Mouse (Mus musculus) thymus, adult 18-20 months (tissue): ENCODE data around the gene Rslcan18.
"Not testable (repeated sequence)": the region's sequence is repeated elsewhere in the genome, so short reads cannot be mapped to it uniquely, and the experiment has no call there.

Experiments used
- DNase-seq, 2 experiments: peaks; one replicate each; pipeline ENCODE4 v3.0.0; 2022; ENCODE audit warnings: mixed read lengths in 2 of 2

Gene Rslcan18

DNA sequence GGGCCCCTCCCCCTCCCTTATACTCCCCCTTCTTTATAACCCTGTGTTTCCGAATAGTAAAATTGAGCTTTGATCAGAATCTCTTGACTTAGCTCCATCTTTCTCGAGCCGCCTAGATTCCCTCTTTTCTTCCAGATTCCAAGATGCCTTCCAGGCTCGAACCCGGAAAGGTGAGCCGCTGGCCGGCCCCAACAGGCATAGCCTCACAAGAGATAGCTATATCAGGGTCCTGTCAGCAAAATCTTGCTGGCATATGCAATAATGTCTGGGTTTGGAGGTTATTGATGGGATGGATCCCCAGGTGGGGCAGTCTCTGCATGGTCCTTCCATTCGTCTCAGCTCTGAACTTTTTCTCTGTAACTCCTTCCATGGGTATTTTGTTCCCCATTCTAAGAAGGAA, at the start of gene Rslcan18:
Gene Rslcan18, minus strand, starts transcription at position 101 of the 400 bp plus-strand sequence.
- not testable (repeated sequence) for DNase-seq

DNA sequence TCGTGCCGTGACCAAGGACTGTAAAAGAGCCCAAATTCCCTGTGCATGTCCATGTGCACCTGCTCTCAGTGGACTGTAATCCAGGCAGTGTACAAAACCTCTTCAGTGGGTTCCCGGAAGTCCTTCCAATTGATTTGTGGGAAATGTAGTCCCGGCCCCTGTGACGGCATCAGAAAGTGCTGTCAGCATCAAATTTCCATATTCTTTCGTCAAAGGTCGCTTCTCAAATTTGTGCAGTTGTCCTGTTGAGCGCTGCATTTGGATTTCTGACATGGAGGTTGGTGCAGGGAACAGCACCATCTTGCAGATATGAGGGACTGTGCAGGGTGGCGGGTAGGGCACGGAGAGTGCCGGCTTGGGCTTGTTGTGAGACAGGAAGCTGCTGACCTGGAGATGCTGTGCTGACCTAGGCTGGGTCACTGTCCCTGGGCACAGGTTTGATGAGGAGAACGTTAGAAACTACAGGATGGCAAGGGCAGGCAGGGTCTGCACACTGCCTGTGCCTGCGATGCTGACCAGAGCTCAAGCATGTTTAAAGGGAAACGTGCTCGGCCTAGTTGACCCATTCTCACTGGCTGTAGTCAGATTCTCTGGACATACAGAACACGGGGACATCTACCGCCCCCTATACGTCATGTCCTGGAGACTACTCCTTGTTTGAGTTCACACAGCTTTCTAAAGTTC, 12.1 kb upstream of the Rslcan18 start:
- DNase-seq: peak; percentile 51 to 62

DNA sequence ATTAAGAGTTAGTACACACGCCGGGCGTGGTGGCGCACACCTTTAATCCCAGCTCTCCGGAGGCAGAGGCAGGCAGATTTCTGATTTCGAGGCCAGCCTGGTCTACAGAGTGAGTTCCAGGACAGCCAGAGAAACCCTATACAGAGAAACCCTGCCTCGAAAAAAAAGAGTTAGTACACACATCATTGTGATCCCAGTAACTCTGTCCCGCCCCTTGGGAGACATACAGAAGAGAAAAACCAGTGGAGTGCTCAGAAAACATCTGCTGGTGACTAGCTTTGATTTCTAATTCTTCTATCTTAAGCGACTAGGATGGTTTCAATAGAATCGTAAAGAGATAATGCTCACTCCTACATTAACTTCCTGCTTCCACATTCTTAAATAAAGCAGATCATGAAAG, 11.4 kb upstream of the Rslcan18 start:
- DNase-seq: not testable (repeated sequence)

DNA sequence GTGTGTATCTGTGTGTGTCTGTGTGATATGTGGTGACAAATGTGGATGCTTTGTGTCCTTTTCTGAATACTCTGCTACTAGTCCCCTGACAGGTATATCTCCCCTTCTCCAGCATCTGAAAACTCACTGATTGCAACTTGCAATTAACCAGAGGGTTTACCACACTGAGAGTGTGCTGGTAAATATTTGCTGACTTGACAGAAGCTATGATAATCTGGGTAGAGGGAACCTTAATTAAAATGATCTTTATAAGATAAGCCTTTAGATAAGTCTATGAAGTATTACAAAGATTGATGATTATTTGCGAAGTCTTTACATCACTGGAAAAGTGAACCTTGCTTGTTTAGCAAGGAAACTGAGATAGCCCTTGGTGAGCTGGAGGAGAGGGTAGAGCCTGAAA, 8.4 kb upstream of the Rslcan18 start:
- DNase-seq: no peak

DNA sequence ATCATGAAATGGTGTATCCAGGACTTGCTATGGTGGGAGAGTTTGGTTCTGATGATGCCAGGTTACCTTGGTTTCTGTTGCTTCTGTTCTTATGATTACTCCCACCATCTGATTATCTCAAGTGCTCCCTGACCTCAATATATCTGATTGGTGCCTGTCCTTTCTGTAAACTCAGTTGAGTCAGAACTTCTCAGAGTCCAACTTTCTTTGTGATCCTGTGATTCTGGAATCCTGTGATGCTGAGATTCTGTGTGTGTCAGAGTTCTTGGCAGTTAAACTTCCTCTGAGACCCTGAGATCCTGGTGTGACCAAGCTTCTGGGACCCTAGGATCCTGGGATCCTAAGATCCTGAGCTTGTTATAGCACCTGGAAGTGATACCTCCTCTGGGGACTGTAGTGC, 5.3 kb upstream of the Rslcan18 start, which contains the start of gene Zfp759:
Gene Zfp759, plus strand, starts transcription at position 301 of the 400 bp plus-strand sequence.
- not testable (repeated sequence) for DNase-seq

DNA sequence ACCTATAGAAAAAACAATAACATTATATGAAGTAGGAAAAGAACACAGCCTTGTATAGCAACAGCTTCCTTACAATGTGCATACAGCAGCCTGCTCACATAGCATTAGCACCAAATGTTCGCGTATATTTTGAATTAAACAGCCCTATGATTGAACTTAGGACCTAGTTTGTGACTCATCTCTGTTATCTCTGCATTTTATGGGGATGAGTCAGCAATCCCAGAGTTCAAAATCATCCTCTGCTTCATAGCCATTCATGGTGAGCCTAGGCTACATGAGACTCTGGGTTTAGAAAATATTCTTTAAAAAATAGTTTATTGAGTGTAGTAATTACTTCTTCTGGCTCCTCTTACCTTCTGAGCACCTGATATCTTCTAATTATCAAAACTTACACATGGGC, 2.8 kb downstream of the Rslcan18 start:
- DNase-seq: no peak

DNA sequence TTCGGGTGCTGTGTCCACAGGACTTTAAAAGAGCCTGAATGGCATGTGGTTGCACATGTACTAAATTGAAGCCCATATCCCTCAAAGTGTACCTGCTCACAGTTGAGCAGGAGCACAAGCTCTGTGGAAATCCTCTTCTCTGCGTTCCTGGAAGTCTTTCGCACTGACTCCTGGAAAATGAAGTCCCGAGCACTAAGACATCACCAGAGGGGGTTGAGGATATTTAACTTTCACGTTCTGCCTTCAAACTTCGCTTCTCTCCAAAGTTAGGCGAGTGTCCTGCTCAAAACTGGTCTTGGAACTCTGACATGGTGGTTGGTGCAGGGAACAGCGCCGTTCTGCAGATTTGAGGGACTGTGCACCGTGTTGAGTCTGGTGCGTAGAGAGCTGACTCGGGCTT, 4.0 kb downstream of the Rslcan18 start:
- no peak for DNase-seq

DNA sequence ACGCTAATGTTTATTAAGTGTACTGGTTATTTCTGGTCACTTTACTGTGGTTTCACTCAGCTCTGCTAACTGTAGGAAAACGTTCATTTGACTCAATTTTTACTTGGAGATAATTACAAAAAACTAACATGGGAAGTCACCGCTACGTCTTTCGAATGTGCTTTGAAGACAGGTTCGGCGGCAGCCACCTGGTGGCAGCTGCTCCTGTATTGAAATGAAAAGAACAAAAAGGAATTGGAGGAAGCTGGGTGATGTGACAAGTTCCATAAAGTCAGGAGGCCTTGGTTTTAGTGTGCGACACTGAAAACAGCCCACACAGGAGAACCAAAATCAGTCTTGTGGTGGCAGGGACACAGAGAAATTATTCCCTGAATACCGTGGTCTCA, 7.2 kb downstream of the Rslcan18 start:
- peak; percentile 36 to 56 for DNase-seq

DNA sequence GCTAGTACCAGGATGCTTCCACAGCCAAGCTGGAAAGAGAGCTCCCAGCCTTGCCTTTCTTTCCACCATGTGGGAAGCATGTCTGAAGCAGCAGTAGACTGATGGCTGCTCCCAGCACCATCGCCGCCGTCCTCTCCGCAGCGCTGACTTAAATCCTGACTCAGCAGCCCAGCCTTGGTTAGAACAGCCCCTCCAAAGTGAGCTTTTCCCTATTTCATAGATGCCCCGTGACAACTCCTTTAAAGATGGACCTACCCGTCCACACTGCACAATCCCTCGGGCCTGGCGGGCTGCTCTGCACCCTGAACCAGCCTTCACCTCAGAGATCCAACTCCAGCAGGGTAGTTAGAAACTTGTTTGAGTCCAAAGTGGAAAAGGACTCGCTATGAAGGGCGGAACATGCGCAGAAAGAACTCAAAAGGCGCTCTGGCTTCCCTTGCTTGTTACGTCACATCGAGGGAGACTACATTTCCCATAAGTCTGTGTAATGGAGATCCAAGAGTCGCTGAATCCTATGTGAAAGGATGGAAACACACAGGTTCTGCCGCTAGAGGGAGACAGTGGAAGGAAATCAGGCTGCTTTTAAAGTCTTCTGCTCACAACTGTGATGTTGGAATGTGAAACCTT, 7.8 kb downstream of the Rslcan18 start, which contains the start of gene Gm28557:
Gene Gm28557, minus strand, starts transcription at position 411 of the 627 bp plus-strand sequence.
- DNase-seq: peak; percentile 71 to 88

DNA sequence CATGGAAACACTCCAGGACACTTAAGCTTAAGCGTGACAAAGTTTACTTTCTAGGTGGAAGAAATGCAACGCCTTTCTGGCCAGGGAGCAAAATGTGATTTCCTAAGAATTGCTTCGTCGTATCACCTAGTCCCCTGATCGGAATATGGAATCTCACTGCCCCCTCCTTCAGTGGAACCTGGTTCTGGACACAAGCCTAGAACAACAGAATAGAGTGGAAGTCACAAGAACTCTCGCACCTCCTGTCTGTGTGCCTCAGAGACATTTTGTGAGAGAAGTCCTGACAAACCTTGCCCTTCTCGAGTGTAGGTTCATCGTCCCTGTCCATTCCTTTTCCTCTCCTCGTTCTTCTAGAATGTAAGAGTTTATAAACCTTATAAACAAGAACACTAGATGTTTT, 8.4 kb downstream of the Rslcan18 start:
- DNase-seq: no peak

DNA sequence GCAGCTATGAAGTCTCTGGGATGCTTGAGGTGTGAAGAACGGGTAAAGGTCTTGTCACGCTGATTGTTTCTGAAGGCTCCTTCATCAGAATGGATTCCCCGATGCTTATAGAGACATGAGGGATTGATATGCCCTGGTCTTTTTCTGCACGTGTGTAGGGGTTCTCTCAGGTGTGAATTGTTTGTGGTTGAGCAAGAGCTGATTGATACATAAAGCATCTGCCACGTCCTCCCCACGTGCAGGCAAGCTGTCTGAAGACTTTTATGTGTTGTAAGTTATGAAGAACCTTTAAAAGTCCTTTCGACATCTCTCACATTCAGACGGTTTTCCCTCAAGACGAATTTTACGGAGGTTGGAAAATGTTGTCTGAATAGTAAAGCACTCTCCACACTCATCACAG, 18.2 kb downstream of the Rslcan18 start, which contains the start of gene Zfp708:
Gene Zfp708, minus strand, starts transcription at position 101 of the 400 bp plus-strand sequence.
- DNase-seq: no peak

DNA sequence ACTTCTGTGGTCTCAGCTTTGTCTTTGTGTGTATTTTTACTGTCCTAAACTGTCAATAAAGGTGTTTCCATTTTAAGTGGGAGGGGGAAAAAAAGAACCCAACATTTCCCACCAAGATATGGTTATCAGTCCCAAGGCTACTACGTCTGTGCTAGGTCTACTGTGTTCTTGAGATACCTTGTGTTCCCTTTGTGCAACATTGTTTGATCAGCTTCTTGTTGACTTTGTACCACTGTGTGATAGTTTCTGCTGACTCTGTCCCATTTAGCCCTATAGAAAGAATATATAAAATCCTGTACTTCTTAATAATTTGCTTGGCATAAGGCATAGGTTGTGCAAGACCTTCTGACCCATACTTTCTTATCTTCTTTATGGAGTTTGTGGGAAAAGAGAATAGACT, 25.9 kb downstream of the Rslcan18 start:
- DNase-seq: no peak

DNA sequence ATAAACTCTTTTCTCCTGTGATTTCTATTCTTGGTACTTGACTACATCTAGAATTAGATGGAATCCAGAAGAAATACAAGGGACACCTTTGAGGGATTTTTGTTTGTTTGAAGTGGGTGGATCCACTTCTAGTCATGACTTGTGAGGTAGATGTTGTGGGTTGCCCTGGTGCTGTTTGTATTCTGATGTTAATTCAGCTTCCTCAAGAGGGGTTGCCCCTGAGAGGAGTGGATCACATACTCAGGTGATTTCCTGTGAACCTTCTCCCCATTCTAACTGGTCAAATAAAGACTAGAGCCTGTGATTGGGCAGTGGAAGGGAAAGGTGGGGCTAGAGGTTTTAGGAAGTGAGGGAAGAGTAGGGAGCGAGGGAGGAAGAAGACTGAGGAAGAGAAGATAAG, 34.1 kb downstream of the Rslcan18 start:
- no peak for DNase-seq

DNA sequence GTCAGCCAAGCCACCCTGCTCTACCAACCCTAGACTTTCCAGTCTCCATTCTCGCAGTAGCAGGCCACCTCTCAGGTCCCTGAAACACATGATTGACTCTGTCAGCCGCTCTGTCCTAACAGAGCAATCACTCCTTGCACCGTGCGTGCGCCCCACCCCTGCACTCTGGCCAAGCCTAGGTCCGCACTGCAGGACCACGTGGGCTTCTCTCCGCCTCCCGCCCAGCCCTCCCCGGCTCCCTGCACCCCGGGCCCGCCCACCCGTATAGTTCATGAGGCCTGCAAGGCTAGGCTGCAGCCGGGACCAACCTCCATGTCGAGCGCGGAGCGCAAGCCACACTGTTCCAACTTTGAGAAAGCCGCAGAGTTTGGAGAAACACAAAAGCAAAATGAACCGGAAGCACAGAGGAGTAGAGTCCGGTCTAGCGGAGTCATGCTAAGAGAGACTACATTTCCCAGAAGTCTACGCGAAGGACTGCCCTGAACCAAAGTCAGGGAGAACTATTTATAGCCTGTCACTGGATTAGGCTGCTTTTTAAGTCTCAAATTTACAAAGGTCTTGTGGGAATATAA, 34.8 kb downstream of the Rslcan18 start:
- DNase-seq: peak; percentile 42 to 56

DNA sequence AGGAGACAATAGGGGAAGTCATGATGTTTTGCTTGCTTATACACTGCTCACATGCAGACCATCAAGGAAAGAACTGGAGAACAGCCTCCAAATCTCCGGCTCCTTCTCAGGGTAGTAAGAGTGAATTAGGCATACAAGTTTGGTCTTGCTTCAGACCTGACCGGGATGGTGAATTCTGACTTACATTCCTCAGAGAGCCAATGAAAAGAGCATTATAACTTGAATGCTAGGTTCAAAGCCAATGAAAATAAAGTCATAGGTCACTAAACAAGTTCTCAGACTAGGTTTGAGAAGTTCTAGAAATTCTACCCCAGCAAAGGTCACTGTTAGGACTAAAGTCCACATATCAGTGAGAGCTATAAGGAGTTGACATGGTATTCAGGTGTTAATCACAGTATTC, 38.8 kb downstream of the Rslcan18 start:
- DNase-seq: no peak

DNA sequence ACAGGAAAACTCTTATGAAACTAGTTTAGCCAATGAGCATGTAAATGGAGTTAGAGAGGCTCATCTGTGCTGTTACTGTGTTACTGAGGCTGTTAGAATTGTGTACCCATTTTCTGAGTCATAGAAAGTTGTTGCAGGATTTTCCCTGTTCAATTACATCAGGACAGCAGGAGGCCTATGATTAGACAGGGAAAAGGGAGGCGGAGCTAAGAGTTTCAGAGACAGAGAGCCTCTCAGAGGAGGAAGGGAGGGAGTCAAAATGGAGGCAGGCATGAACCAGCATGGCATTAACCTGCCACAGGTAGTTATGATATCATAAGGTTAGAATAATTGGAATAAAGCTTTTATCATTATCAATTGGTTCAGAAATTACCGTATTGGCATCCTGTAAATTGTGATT, 43.3 kb downstream of the Rslcan18 start:
- no peak for DNase-seq

DNA sequence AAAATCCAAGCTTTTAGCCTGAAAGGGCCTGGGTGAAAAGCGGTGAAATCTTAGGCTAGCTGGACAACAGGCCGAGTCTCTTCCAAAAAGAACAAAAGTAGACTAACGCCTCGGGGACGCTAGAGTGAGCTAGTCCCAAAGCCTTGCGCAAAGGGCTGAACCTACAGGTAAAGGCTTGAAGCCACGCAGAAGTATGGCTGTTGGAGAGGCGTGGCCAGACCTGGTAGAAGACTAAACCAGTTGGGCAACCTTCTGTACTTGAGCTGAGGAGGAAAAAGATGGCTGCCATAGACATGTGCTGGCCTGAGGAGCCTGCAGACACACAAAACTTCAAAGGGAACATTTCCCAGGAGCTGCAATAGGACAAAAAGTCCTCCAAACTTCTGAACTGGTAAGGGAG, 50.7 kb downstream of the Rslcan18 start:
- no peak for DNase-seq

DNA sequence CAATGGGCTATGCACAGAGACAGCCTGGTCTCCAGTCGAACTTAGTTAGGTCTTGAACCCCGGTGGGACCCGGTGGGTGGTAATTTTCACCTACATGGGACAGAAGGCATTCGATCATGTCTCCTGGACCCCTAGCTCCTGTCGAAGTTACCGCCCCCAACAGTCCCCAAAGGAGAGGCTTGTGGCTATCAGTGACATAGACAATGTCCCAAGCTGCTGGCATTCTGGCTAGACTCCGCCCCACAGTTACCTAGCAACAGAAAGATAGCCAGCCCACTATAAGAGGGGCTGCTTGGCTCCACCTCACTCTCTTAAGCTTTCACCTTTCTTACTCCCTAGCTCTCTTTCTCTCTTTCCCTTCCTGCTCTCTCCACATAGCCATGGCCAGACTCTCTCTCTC, 53.6 kb downstream of the Rslcan18 start:
- DNase-seq: no peak

DNA sequence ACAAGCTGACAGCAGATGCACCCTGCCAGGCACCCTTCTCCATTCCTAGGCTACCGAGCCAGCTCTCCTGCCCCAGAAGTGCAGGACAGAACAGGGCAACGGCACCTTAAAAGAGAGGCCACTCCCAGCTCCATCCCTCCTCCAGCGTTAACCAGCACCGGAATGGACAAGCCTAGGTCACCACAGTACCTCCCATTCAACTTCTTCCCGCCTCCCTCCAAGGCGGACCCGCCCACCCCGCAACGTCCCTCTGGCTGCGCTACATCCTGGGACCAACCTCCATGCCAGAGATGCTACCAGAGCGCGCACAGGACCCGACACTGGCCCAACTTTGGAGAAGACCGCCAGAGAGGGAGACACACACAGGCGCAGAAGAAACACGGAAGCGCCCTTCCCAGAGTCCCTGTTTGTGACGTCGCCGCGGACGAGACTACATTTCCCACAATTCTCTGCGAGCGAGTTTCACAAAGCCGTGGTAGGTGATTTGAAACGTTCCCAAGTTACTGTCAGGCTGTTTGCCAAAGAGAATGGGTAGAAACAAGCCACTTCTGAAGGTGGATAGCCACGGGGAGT, 55.2 kb downstream of the Rslcan18 start, which contains the start of gene Zfp712:
Gene Zfp712, minus strand, starts transcription at position 385 of the 573 bp plus-strand sequence.
- DNase-seq: peak; percentile 77 to 85

DNA sequence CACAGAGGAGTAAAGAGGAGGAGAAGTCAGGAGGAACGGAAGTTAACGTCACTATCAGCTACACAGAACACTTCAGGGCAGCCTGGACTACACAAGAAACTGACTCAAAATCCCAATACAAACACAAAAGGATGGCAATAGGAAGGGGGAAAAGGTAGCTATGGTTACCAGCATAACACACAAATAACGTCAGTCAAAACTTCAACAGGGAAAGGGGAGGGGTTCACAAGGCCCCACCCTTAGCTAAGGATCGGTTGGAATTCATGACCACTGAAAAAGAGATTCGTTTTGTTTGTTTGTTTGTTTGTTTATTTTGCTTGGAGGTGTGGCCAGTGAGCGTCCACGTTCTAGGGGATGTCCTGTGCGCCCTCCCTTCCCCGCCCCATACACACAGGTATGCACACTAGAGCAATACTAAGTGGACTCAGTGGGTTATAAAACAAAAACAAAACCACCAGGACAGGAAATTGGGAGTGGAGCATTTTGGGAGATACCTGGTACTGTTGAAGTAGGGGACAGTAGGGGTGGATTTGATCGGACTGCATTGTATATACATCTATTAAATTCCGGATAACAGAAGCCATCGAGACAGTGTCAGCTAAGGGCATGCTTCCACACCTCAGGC, 55.8 kb downstream of the Rslcan18 start:
- DNase-seq: no peak
